Mouse (Mus musculus) heart, embryonic 14.5 days (tissue): Measurements from ENCODE around the gene Sptlc3. TPM values are rescaled to one million over a fixed set of nuclear protein-coding genes. Genes with fewer than 3 reads are reported as not detected.

ENCODE experiments used
- ATAC-seq: fragments of 200-750 bp; cut with Nextera tagmentation; 2 replicates; pipeline ENCODE4 v1.8.0; 2017; ENCODE audit warnings: low read depth, moderate TSS enrichment; ENCODE audit not compliant: insufficient number of reproducible peaks, insufficient read depth, low FRiP score
- H3K27ac ChIP-seq, 2 experiments: fragments of 200-500 bp in 1 of 2; fragments of 300-500 bp in 1 of 2; sonication (generic) in 1 of 2; replicated peaks in 1 of 2; 2 replicates each; pipeline ENCODE4 v1.5.1; 2012 to 2014; ENCODE audit warnings: low read depth in 2 of 2, low read length in 2 of 2, control low read depth in 1 of 2, mild to moderate bottlenecking in 1 of 2, mixed read lengths in 1 of 2; ENCODE audit not compliant: control insufficient read depth in 1 of 2, insufficient read depth in 1 of 2
- H3K27me3 ChIP-seq: fragments of 300-500 bp; sonication (generic); 2 replicates; pipeline ENCODE4 v1.6.1; 2014; ENCODE audit warnings: mild to moderate bottlenecking, low read length, control low read depth; ENCODE audit not compliant: control insufficient read depth, insufficient read depth
- H3K36me3 ChIP-seq: fragments of 300-500 bp; sonication (generic); 2 replicates; pipeline ENCODE4 v1.6.1; 2014; ENCODE audit warnings: mild to moderate bottlenecking, control low read depth, low read length, mixed read lengths; ENCODE audit not compliant: control insufficient read depth, insufficient read depth
- H3K4me1 ChIP-seq, 2 experiments: fragments of 200-500 bp in 1 of 2; fragments of 300-500 bp in 1 of 2; sonication (generic) in 1 of 2; 2 replicates each; pipeline ENCODE4 v1.6.1; 2012 to 2014; ENCODE audit warnings: low read length in 2 of 2, control low read depth in 1 of 2, mixed read lengths in 1 of 2; ENCODE audit not compliant: control insufficient read depth in 2 of 2, insufficient read depth in 2 of 2
- H3K4me2 ChIP-seq: fragments of 300-500 bp; sonication (generic); 2 replicates; pipeline ENCODE4 v1.6.1; 2014; ENCODE audit warnings: mild to moderate bottlenecking, low read length
- H3K4me3 ChIP-seq, 2 experiments: fragments of 200-500 bp in 1 of 2; fragments of 300-500 bp in 1 of 2; sonication (generic) in 1 of 2; 2 replicates each; pipeline ENCODE4 v1.5.1; 2012 to 2014; ENCODE audit warnings: low read length in 2 of 2, mild to moderate bottlenecking in 2 of 2, control low read depth in 1 of 2, low read depth in 1 of 2, moderate library complexity in 1 of 2; ENCODE audit not compliant: control insufficient read depth in 1 of 2, insufficient read depth in 1 of 2
- H3K9ac ChIP-seq: fragments of 300-500 bp; sonication (generic); 2 replicates; pipeline ENCODE4 v1.6.1; 2014; ENCODE audit warnings: mild to moderate bottlenecking, low read length
- H3K9me3 ChIP-seq: fragments of 300-500 bp; sonication (generic); 2 replicates; pipeline ENCODE4 v1.6.1; 2016; ENCODE audit warnings: low read length, control low read depth; ENCODE audit not compliant: control insufficient read depth
- WGBS: fragments of 180-500 bp; shearing (Covaris S2); extraction: QIAGEN DNeasy Blood & Tissue Kit; methylation state at CpG from one replicate; pipeline ENCODE4 v1.1.7; 2014; 5-methylcytosine and 5-hydroxymethylcytosine counted together
- polyA plus RNA-seq: library from polyadenylated mRNA; unstranded; fragments of >200 nt; fragmentation: Nextera tagmentation; extraction: Ambion mirVana; gene quantifications from 2 replicates; pipeline ENCODE4 v1.2.1, GENCODE M21; 2014

The Sptlc3 gene
- polyA plus RNA-seq, 1 experiment from 2014 or later, result not detected

DNA sequence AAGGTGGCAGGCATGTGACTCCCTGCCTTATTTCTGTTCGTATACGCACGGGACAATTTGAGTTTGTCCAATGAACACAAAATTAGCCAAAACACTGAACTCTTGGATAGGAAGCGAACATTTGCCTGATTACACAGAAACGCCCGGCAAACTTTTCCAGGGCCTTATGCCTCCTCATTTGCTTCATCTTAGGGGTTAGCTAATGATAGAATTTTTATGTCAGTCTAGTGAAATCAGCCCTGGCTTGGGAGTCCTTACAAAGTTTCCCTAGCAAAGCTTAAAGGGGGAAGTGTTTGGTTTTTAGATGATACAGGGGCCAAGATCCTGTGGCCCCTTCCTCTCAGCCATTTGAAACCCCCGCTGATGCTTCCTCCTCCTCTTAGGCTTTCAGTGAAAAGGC lies 115.5 kb downstream of the Sptlc3 start:
- no peaks in the 10 kb centered on the region for H3K27me3 ChIP-seq
- no peaks in the 10 kb centered on the region for H3K36me3 ChIP-seq
- no peak overlapping the region for H3K9ac ChIP-seq
- peaks cover 0 to 3% of the 10 kb centered on the region in 2 experiments; a peak in 1 of 4 replicates for H3K4me1 ChIP-seq
- no peaks in the 10 kb centered on the region for H3K9me3 ChIP-seq
- H3K4me2 ChIP-seq, result no peak overlapping the region
- ATAC-seq, result no peak
- 64% methylated on average over 7 of the region's 7 CpGs for WGBS
- no peak overlapping the region for H3K4me3 ChIP-seq
- H3K27ac ChIP-seq, result no peak overlapping the region

DNA sequence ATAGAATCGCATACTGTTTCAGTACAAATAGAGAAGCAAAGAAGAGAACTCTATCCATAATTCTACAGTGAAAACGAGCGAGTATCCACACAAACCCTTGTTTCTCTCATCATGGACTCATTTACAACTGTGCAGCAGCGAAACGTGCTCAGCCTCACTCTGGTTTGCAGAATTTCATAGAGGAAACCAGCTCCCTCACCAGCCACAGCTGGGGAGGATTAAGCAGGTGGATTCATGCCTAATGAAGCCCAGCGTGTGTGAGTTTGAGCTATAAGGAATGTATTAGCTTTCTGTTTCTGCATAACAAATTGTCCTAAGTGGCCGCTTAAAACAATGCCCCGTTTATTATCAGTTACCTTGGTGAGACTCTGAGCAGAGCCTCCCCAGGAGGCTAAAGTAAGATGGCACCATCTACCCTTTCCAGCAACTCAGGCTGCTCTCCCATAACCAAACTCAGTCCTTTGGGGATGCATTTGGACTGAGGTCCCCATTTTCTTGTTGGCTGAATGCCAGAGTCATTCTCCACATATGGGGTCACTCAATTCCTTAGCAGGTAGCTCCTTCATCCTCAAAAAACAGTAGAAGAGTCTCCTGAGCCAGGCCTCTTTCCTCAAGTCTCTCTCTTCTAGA lies 116.1 kb downstream of the Sptlc3 start:
- 47% methylated on average over 8 of the region's 8 CpGs for WGBS
- Histone ChIP-seq H3K27ac (no peak overlapping the region), H3K4me1 (peaks cover 0 to 3% of the 10 kb centered on the region in 2 experiments; a peak in 1 of 4 replicates), H3K9ac (no peak overlapping the region), H3K4me3 (no peak overlapping the region), H3K36me3 (no peaks in the 10 kb centered on the region), H3K9me3 (no peaks in the 10 kb centered on the region), H3K27me3 (no peaks in the 10 kb centered on the region), H3K4me2 (no peak overlapping the region)
- no peak for ATAC-seq

DNA sequence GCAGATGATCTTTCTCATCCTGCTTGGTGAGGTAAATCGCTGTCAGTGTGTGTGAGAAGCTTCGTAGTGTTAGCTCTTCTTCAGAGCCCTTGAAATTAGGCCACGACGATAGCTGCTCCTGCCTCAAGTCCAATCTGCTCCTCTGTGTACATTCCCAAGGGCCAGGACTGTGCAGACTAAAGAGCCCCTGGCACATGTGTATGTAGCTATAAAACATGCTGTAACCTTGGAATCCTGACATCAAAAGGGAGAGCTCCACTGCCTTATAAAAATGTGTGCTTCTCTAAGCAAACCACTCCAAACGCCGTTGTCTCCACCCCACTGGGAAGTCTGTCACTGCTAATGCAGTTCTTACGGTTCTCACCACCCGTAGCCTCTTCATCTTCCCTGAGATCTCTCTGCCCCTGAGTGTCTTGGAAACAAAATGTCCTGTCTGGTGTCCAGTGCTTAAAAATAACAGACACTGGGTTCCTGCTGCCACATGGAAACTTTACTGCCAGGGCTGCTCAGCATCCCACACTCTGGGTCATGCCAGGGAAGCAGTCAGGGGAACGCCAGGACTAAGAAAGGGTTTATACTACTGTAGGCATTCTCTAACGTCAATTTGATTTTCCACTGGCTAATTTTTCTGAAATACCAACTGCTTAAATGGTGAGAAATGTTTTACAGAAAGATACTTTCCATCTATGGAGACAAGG lies 118.8 kb downstream of the Sptlc3 start:
- 44% methylated on average over 10 of the region's 10 CpGs for WGBS
- no peak overlapping the region for H3K4me2 ChIP-seq

DNA sequence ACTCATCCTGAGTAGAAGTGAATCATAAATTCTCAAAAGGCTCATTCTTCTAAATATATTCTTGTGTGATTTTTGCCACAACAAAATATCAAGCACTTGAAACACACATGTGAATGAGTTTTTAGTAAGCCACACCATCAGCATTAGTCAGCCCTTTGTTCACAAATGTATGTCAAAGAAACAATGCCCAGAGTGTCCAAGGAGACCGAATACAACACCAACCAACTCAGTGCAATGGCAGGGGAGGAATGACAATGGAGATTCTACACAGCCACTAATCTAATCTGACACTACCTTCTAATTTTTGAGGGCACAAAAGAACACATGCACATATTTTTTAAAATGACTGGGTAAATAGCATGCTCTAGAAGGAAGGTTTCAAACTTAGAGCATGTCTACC lies 132.8 kb downstream of the Sptlc3 start:
- no peak for ATAC-seq
- Histone ChIP-seq H3K4me1 (no peaks in the 10 kb centered on the region), H3K4me3 (no peak overlapping the region), H3K27ac (no peak overlapping the region), H3K36me3 (no peaks in the 10 kb centered on the region), H3K9ac (no peak overlapping the region), H3K4me2 (no peak overlapping the region), H3K9me3 (no peaks in the 10 kb centered on the region), H3K27me3 (no peaks in the 10 kb centered on the region)
- 66% methylated on average over 1 of the region's 1 CpGs for WGBS

More for the DNA sequence above, 118.8 kb downstream of the Sptlc3 start:
- Histone ChIP-seq H3K4me3 (no peak overlapping the region), H3K36me3 (no peaks in the 10 kb centered on the region), H3K4me1 (peaks cover 0 to 3% of the 10 kb centered on the region in 2 experiments; a peak in 1 of 4 replicates), H3K27me3 (no peaks in the 10 kb centered on the region), H3K9ac (no peak overlapping the region), H3K9me3 (no peaks in the 10 kb centered on the region), H3K27ac (no peak overlapping the region)
- ATAC-seq, result no peak

GRCm38 (mm10) chr2:139628731-139629130 lies 135.0 kb downstream of the Sptlc3 start:
- no peak overlapping the region for H3K4me2 ChIP-seq
- no peaks in the 10 kb centered on the region for H3K27me3 ChIP-seq
- no peaks in the 10 kb centered on the region for H3K4me1 ChIP-seq
- H3K36me3 ChIP-seq, result no peaks in the 10 kb centered on the region
- no peak overlapping the region for H3K9ac ChIP-seq
- no peak overlapping the region for H3K4me3 ChIP-seq
- no peak for ATAC-seq
- H3K27ac ChIP-seq, result no peak overlapping the region
- WGBS, result 82% methylated on average over 4 of the region's 4 CpGs
- no peaks in the 10 kb centered on the region for H3K9me3 ChIP-seq

DNA sequence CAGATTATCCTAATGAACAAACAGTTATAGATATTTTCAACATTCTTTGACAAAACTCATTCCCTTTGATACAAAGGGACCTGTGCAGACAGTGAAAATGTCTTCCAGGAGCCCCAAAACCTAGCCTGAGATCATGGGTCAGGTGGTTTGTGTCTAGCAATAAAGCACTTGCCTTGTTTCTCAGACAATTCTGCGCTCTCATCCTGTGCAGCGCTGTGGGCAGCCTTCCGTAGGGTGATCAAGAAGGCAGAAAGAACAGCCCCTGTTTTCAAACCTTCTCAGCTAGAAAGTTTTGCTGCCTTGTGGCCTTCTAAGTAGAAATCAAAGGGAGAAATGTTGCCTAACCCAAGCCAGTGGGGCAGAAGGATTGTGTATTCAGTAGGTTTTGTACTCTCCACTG lies 135.9 kb downstream of the Sptlc3 start:
- Histone ChIP-seq H3K27ac (no peak overlapping the region), H3K4me3 (no peak overlapping the region), H3K4me1 (no peaks in the 10 kb centered on the region), H3K9ac (no peak overlapping the region), H3K4me2 (no peak overlapping the region), H3K27me3 (no peaks in the 10 kb centered on the region), H3K9me3 (no peaks in the 10 kb centered on the region), H3K36me3 (no peaks in the 10 kb centered on the region)
- 92% methylated on average over 3 of the region's 3 CpGs for WGBS
- no peak for ATAC-seq

- WGBS, result 65% methylated on average over 4 of the region's 4 CpGs
- H3K9me3 ChIP-seq, result no peaks in the 10 kb centered on the region
- H3K27me3 ChIP-seq, result no peaks in the 10 kb centered on the region
- no peaks in the 10 kb centered on the region for H3K36me3 ChIP-seq
- no peaks in the 10 kb centered on the region for H3K4me1 ChIP-seq
- H3K27ac ChIP-seq, result no peak overlapping the region
- ATAC-seq, result no peak
- H3K4me3 ChIP-seq, result no peak overlapping the region
- no peak overlapping the region for H3K4me2 ChIP-seq
- no peak overlapping the region for H3K9ac ChIP-seq
Measured at GRCm38 (mm10) chr2:139634506-139634905, 140.8 kb downstream of the Sptlc3 start.
